Mouse (Mus musculus): Measurements from ENCODE around the gene Sgsm2.
A peak's percentile ranks its signal among the peaks of the same experiment; 100 is the strongest.

The Sgsm2 gene

GRCm38 (mm10) chr11:74881979-74882378 is 14.9 kb downstream of the Sgsm2 start:
- no peak for DNase-seq (ENCODE audit: low read depth, low spot score)

DNA sequence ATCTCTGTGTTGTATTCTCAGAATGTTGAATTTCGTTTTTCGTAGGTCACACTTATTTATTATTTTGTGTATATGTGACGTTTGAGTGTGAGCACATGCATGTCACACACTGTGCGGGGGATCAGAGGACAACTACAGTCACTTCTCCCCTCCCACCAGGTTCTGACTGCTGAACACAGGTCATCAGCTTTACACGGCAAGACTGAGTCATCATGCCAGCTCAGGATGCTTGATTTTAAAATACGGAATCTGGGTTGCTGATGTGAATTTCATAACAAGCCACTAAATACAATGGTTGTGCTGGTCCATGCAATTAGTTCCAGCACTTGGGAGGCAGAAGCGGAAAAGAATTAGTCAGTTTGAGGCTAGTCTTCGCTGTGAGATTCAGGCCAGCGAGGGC is 15.9 kb downstream of the Sgsm2 start:
- DNase-seq (ENCODE audit: low read depth, low spot score), result no peak

- DNase-seq (ENCODE audit: low read depth, low spot score), result peak; percentile 91
Observed at GRCm38 (mm10) chr11:74876801-74877200, 20.1 kb downstream of the Sgsm2 start.

- DNase-seq (ENCODE audit: low read depth, low spot score), result no peak
Observed at GRCm38 (mm10) chr11:74874630-74875029, 22.2 kb downstream of the Sgsm2 start.

GRCm38 (mm10) chr11:74870991-74871622 is 25.8 kb downstream of the Sgsm2 start:
- no peak for DNase-seq (ENCODE audit: low read depth, low spot score)

GRCm38 (mm10) chr11:74870544-74870943 is 26.3 kb downstream of the Sgsm2 start:
- no peak for DNase-seq (ENCODE audit: low read depth, low spot score)

DNA sequence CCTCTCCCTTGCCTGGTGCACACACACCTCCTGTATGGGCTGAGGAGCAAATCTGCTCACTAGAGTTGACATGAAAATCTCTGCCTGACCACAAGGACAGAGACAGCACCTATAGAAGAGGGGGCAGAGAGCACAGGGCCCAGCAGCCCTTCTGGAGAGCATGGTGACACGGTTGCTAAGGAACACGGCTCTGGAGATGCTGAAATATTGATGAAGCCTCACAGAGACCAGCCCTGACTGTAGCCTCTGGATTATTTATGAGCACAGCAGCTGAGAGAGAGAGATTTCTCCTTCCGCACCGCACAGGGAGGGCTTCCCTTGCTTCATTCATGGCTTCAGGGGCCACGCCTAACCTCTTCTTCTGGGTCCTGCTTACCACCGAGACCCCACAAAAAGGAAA is 27.3 kb downstream of the Sgsm2 start:
- no peak for DNase-seq (ENCODE audit: low read depth, low spot score)

GRCm38 (mm10) chr11:74868046-74868760 is 28.7 kb downstream of the Sgsm2 start:
- DNase-seq (ENCODE audit: low read depth, low spot score), result no peak

GRCm38 (mm10) chr11:74867181-74867580 is 29.7 kb downstream of the Sgsm2 start:
- DNase-seq (ENCODE audit: low read depth, low spot score), result no peak

- DNase-seq (ENCODE audit: low read depth, low spot score), result no peak
Observed at GRCm38 (mm10) chr11:74866640-74867039, 30.2 kb downstream of the Sgsm2 start.

- DNase-seq (ENCODE audit: low read depth, low spot score), result no peak
Observed at GRCm38 (mm10) chr11:74865252-74865651, 31.6 kb downstream of the Sgsm2 start.

GRCm38 (mm10) chr11:74864421-74864820 is 32.4 kb downstream of the Sgsm2 start:
- no peak for DNase-seq (ENCODE audit: low read depth, low spot score)

GRCm38 (mm10) chr11:74863471-74863870 is 33.4 kb downstream of the Sgsm2 start:
- no peak for DNase-seq (ENCODE audit: low read depth, low spot score)

DNA sequence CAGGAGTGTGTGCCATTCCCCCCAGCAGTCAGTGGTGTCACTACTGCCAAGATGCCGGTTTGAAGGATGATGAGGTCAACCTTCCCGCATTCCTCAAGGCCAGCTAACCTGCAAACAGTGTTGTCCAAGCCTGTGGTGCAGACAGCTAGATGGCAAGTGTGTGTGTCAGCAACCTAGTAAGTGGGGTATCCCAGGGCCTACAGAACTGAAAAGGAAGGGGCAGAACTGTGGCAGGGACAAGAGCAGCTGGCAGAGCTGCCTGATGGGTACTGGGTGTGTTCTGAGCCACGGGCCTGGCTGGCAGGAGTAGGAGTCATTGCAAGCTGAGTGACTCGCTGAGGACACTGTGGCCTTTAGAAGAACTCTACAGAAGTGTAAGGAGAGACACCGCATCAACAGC is 34.7 kb downstream of the Sgsm2 start:
- DNase-seq (ENCODE audit: low read depth, low spot score), result no peak

DNA sequence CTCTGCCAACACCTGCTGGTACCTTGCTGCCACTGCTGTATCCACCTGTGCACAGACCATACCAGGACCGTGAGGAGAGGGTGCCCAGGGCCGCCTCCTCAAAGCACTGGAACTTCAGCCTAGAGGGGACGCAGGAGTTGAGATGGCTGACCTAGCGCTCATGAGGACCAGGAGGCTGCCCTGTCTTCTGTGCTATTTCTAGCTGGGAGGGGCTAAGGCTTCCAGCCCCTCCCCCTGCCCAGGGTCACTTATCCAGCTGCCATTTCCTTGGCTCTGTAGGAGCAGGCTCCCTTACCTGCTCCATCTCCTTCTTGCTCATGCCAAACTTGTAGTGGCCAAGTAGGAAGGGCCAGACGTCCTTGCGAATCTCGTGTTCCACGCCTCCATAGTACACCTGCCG is 39.1 kb downstream of the Sgsm2 start:
- peak; percentile 61 for DNase-seq (ENCODE audit: low read depth, low spot score)

GRCm38 (mm10) chr11:74850998-74851661 is 45.7 kb downstream of the Sgsm2 start:
- DNase-seq (ENCODE audit: low read depth, low spot score), result no peak

DNA sequence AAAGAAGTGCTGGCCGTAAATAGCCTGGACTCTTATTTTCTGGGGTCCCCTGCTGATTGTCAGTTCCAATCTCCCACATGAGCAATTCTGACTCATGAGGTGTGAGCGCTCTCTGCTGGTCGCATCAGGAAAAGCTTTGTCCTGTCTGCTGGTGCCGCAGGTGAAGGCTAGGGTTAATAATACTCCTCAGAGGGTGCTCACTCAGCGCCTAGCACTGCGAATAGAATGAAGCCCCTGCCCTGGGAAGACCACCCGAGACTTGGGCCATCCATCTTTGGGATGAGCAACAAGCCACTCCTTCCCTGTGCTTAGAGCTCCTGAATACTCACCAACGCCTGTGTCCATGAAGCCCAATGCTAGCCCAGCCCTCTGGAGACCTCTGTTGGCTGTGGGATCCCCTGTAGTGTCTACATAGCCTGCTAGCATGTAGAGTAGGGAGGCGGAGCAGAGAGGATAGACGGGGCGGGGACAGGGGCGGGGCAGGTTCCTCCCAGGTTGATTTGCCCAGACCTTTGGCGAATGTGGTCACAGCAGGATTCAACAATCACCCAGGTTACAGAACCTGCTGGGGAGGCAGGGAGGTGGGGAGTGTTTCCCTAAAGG is 48.8 kb downstream of the Sgsm2 start:
- DNase-seq (ENCODE audit: low read depth, low spot score), result peak; percentile 93

DNA sequence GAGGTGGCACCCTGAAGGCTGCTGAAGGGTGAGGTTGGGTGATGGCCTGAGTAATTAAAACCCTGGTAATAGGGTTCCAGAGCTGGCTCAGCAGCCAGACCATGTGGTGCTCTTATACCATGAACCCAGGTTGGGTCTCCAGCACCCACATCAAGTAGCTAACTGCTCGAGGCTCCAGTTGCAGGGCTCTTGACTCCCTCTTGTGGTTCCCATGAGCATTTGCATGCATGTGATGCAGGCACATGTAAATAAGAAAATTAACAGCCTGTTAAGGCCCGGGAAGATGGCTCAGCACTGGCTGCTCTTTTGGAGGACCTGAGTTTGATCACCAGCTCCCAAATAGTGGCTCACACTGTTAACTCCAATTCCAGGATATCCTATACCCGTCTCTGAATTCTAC is 51.1 kb downstream of the Sgsm2 start:
- DNase-seq (ENCODE audit: low read depth, low spot score), result peak; percentile 83

DNA sequence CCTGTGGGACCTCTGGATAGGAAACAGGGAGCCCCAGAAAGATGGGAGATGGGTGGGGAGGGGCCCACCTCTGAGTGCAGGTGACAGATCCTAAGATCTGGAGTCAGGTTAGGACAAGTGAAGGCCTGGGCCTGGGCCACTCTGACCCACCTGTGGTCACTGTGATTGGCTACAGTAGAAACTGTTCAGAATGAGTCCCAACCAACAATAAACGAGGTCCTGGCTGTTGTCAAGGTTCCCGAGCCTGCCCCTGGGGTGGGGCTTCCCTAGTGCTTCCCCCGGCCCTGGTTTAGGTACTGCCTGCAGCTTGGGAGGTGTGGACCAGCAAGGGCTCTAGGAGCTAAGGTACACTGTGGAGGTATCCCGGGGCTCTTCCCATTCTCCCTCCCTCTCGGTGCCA is 53.1 kb downstream of the Sgsm2 start:
- DNase-seq (ENCODE audit: low read depth, low spot score), result no peak

DNA sequence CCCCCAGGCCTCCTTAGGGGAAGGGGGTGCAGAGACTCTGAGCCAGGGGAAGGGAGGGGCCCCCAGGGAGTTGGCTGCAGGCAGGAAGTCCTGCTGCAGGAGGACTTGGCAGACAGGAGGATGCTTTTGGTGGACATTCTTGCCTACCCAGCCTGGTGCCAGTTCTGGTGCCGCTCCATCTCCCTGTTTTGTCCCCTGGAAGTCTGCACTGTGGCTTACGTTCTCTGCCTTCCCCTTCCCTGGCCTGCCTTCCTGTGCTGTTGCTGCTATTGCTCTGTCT is 53.5 kb downstream of the Sgsm2 start:
- DNase-seq (ENCODE audit: low read depth, low spot score), result peak; percentile 40

DNA sequence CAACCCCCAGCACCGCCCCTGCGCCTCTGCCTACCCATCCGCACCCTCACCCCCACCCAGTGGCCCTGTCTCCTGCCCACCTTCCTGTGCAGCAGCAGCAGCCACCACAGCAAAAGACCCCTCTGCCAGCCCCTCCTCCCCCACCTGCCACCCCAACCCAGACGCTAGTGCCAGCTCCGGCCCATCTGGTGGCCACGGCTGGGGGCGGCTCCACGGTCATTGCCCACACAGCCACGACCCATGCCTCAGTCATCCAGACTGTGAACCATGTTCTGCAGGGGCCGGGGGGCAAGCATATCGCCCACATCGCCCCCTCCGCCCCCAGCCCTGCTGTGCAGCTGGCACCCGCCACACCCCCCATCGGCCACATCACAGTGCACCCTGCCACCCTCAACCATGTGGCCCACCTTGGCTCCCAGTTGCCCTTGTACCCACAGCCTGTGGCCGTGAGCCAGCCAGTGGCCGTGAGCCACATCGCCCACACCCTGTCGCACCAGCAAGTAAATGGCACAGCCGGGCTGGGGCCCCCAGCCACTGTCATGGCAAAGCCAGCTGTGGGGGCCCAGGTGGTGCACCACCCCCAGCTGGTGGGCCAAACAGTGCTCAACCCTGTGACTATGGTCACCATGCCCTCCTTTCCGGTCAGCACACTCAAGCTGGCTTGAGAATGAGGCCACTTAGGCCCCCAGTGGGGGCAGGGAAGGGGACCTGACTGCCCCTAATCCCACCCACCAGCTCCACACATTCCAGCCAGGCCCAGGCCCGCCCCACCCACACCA is 54.0 kb downstream of the Sgsm2 start:
- no peak for DNase-seq (ENCODE audit: low read depth, low spot score)

DNA sequence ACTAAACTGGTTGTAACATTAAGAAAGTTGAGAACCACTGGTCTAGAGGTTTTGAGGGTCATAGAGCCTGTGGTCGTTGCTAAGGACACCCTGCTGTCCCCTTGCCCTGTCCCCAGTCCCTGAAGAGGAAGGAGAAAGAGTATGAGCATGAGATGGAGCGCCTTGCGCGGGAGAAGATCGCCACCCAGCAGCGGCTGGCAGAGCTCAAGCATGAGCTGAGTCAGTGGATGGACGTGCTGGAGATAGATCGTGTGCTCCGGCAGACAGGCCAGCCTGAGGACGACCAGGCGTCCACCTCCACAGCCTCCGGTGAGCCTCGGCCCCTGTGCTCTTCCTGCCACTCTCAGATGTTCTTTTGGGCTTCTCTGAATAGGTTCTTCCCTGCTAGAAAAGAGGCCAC is 54.8 kb downstream of the Sgsm2 start:
- DNase-seq (ENCODE audit: low read depth, low spot score), result no peak
